Mouse (Mus musculus) urinary bladder, postnatal 4 days (tissue): Measurements from ENCODE around the gene Lamp2.
"Not testable (repeated sequence)": the region's sequence is repeated elsewhere in the genome, so short reads cannot be mapped to it uniquely, and the experiment has no call there.

Experiments used
- DNase-seq, 2 experiments: peaks; one replicate each; pipeline ENCODE4 v3.0.0; 2021 to 2022; ENCODE audit warnings: low spot score in 2 of 2

Lamp2 gene

DNA sequence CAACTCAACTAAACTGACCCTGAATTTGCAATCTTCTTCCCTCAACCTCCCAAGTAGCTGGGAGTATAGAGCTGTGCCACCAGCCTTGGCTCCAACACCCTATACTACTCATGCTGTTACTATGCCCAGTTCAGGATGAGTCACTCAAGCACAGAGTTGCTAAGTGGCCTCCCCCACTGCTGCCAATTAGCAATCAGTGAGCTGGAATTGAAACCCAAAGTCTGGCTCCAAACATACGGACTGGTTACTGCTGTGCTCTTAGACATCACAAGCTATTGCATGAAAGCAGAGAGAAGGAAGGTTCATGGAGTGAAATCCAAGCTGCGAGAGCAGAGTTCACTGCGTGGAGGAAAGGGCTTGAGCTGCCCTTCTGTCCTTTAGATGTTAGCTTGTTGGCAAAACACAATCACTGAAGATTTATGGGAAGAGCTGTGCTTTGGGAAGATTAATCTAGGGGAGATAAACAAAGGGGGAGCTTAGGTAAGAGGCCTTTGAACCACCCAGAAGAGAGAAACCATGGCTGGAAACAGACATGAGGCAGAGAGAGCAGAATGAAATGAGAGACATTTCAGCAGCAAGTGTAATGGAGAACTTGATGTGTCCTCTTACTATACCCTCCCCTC, 27.3 kb downstream of the Lamp2 start:
- DNase-seq, result no peak

DNA sequence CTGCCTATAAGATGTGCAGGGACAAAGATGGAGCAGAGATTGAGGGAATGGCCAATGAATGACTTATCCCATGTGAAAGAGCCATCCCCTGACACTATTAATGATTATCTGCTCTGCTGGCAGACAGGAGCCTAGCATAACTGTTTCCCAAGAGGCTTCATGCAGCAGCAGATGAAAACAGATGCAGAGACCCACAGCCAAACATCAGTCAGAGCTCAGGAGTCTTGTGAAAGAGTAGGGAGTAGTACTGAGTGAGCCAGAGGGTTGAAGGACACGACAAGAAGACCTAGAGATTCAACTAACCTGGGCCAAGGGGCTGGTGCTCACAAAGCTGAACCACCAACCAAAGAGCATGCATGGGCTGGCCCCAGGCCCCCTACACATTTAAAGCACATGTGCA, 30.2 kb downstream of the Lamp2 start:
- no peak for DNase-seq

DNA sequence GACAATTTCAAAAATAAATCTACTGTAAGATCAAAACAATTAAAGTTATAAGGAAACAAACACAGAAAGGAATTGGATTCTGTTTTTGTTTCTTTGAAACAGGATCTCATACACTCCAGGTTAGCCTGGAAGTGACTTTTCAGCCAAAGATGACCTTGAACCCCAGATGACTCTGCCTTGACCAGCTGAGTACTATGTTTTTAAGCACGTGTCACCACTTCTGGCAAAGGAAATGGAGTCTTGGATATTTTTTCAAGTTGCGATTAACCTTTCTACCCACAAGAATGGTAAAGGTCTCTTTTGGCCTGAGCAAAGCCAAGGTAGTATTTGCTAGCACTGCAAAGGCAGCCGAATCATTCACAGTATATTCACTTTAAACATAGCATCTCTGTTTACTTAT, 33.2 kb downstream of the Lamp2 start:
- no peak for DNase-seq

DNA sequence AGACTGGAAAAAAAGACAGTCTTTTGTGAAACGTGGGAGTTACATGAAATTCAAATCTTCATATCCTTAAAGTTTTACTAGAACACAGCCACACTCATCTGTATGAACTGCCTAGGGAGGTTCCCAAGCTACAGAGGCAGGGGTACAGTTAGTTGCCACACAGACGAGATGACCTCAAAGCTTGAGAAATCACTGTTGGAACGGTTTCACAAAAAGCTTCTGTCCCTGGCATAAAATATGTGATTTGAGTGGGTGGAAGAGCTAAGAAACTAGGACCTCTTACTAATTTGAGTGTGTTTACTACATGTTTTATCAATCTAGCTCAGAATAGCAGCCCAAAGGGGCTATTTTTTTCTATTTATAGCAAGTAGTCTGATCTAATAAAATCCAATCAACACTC, 33.9 kb downstream of the Lamp2 start:
- DNase-seq, result no peak

- DNase-seq, result no peak
Measured at GRCm38 (mm10) chrX:38403879-38404278, 52.4 kb downstream of the Lamp2 start.

GRCm38 (mm10) chrX:38402981-38403380, 53.3 kb downstream of the Lamp2 start:
- DNase-seq, result no peak

GRCm38 (mm10) chrX:38402004-38402403, 54.2 kb downstream of the Lamp2 start:
- DNase-seq, result no peak

DNA sequence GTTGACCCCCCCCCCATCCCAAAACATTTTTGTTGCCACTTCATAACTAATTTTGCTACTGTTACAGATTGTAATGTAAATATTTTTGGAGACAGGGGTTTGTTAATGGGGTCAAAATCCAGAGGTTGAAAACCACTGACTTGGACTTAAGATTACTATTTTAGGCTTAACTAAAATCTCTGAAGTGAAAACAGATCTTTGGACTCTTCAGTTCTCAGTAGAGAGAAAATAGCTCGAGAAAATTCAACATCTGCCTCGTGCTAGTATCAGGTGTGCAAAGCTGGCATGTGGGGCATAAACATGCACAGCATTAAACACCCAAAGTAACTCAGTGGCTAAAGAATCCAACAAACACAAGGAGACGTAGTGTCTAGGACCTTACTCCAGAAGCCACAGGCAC, 55.6 kb downstream of the Lamp2 start:
- no peak for DNase-seq

DNA sequence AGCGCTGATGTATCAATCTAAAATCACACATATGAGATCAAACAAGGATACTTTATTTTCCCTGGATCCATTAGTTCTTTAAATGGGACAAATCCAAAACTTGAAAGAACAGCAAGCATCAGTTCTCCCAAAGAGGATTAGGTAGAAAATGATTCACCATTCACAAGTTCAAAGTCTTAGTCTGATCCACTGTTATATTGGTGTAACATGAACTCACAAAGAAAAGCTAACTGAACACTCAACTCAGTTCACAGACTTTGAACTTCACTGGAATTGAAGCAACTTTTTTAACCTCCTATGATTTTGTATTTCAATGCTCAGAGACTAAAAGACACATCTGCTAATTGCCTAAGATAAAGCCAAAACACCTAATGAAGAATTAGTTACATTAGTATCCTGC, 56.6 kb downstream of the Lamp2 start:
- DNase-seq, result no peak

DNA sequence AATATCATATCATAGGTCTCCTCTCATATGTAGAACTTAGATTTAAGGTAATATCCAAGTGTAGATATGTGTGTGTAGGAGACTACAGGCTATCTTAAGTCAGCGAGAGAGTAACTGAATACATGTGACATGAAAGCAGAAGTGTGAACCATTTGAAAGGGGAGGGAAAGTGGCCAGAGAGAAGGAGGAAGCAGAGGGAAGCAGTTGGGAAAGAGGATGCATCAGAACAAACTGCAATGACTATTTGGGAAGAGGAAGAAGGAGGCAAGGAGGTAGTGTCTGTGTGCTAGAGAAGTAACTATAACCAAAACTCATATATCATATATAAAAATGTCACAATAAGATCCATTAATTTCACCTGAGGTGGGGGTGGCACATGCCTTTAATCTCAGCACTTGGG, 83.1 kb downstream of the Lamp2 start:
- DNase-seq, result not testable (repeated sequence)

GRCm38 (mm10) chrX:38364621-38365020, 91.6 kb downstream of the Lamp2 start:
- not testable (repeated sequence) for DNase-seq

- DNase-seq, result no peak
Measured at GRCm38 (mm10) chrX:38362016-38362415, 94.2 kb downstream of the Lamp2 start.
